Mouse (Mus musculus) Muller cell, postnatal 12 days (primary cell): ENCODE measurements around the gene Cep104.

Source experiments
- DNase-seq: peaks from one replicate; pipeline ENCODE4 v3.0.0-alpha.2; 2015; ENCODE audit errors: inconsistent ontology term

Gene Cep104

GRCm38 (mm10) chr4:153974431-153975291, at the start of gene Cep104, which contains the start of gene Dffb:
Gene Cep104, plus strand, starts transcription at chr4:153975194.
Gene Dffb, minus strand, starts transcription at chr4:153975126.
- DNase-seq = peak; percentile 94

DNA sequence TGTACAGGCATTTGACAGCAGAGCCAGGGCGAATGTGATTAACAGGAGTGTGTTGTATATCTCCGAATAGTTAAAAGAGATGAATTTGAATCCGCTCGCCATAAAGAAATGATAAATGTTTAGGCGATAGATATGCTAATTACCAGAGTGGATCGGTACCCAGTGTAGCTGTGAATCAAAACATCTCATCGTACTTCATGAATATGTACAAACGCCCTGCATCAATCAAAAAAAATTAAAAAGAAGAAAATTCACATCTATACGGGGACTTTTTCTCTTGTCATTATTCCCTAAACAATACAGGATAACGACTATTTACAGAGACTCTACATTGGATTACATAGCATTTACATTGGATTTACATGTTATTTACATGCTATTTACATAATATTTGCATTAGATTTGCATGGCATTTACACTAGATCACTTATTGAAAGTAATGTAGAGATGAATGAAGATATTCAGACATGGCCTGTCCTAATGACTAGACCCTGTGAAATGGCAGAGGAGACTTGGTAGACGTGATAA, 46.2 kb upstream of the Cep104 start:
- DNase-seq = no peak

DNA sequence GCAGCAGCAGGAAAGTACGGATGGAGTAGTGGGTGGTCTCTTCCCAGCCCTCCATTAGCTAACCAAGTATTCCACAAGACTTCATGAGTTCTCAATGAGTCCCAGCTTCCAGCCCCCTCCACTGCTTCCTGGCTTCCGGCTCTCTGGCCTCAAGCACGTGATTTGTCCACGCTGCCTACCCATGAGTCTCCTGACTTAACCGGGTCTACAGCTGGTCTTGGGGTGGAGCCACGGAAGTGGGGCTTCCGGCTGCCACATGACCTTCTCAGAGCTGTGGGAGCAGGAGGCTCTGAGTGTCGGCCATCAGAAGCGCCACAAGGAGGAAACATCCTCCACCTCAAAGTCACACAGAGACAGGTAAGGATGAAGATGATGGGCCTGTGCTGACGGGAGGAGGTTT, 45.6 kb upstream of the Cep104 start:
- no peak for DNase-seq

GRCm38 (mm10) chr4:153929921-153930320, 45.1 kb upstream of the Cep104 start:
- no peak for DNase-seq

DNA sequence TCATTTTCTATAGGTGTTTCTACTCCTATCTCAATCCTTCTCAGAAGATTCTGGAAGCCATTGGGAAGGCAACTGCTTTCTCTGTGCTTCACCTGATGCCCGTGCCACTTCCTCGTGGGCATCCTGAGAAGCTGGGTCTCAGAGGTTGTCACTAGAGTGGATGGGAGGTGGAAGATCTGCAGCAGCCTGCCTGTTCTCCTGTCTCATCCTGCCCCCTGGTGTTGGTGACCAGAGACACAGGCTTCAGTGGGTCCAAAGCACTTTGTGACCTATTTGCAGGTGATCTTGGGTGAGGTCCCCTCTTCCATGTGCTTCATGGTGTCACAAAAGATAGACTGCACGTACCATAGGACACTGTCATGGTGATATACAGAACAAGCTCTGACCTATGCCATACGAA, 31.8 kb upstream of the Cep104 start:
- peak; percentile 14 for DNase-seq

GRCm38 (mm10) chr4:153944261-153944660, 30.7 kb upstream of the Cep104 start:
- DNase-seq = no peak

- DNase-seq = no peak
These were observed 29.3 kb upstream of the Cep104 start for GRCm38 (mm10) chr4:153945741-153946140.

DNA sequence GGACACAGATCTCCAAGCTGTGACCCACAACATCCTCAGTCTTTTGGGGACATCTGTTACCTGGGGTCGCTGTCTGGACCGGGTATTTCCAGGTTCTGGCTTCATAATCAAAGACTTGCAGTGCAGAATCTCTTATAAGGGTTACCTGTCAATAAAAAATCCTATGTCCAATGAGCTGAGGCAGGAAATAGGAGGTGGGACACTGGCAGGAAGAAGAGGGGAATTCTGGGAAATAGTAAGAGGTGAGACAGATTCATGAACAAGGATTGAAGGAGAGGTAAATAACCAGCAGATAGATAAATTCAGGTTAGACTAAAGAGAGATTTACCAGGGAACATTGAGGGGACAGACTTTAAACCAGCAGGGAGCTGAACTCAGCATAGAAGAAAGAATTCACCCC, 24.6 kb upstream of the Cep104 start:
- no peak for DNase-seq

GRCm38 (mm10) chr4:153951150-153951549, 23.8 kb upstream of the Cep104 start:
- DNase-seq = no peak

DNA sequence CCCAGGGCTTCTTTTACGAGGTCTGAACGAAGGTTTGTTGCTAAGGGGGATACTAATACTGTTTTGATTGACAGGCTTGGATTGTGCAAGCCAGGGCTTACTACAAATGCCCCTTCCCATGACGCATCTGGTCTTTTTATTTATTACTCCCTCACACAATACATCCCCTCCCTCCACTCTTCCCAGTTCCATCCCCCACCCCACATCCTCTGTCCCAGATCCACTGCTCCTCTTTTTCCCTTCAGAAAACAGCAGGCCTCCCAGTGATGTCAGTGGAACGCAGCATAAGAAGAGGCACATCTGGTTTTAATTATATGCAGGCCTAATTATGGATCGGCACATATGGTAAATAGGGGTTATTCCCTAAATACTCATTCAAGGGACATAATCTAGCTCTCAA, 23.3 kb upstream of the Cep104 start:
- no peak for DNase-seq

DNA sequence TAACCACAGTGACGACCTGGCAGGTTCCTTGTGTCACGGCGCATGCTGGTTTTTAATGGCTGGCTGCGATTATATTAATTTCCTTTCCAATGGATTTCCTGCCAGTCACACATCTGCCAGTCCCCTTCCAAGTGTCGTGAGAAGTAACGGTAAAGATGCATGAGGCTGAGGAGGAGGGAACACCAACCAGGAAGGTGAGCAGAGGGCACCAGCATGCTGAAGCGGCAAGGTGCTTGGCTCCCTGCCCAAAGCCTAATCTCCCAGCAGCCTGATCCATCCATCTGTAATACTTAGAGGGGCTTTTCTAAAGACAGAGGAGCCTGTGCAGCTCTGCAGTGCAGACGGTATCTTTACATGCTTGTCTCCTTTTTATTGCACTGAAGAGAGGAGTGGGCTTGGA, 19.3 kb upstream of the Cep104 start:
- no peak for DNase-seq

DNA sequence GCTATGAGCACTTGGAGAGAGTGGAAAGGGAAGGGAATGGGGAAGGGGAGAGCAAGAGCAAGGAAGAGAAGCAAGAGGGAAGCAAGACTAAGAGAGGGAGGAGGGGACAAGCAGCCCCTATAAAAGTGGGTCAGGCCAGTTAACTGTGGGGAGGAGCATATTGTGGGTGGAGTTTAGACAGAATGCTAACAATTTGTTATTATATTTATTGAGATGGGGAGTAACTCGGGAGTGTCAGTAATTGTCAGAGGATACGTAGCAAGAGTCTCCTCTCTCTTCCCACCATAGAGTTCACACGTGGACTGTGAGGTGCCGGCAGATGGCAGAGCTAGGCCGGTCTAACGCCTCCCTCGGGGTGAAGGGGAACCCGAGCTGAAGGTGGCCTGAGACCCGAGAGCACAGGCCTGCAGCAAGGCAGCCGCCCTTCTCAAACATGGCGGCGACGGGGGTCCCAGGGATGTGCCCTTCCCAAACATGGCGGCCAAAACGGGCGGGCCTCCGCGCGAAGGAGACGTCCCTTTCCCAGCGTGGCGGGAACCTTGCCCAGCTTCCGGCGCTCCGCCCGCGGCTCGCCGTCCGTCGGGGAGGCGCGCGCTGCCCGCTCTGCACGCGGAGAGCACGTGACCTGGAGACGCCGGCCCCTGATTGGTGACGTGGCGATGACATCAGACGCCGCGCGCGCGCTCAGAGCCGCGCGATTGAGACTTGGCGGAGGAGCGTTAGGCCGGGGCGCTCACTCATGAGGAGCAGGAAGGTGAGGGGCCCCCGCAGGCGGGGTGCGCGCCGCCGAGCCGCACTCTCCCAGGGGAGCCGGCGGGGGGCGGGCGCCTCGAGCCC, 18.2 kb upstream of the Cep104 start, which contains the start of gene A430005L14Rik:
Gene A430005L14Rik (plus strand): TSS at position 669 of the 837 bp plus-strand sequence.
- DNase-seq = peak; percentile 98

- DNase-seq = no peak
These were observed 17.3 kb upstream of the Cep104 start for GRCm38 (mm10) chr4:153957444-153958250.

DNA sequence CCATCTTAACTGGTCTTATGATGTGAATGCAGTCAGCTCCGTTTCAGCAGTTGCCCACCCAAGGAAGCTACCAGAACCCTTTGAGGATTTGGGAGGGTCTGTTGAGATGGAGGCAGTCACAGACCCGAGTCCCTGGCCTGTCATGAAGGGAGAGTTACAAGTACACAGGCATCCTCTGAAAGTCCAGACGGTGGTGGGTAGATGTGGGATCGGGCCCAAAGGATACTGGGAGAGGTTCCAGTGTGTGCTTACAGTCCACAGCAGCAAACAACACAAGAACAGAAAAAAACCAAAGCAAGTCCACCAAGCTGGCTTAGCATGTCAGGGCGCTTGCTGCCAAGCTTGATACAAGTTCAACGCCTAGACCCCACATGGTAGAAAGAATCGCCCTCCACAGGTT, 12.4 kb upstream of the Cep104 start:
- no peak for DNase-seq

- DNase-seq = no peak
These were observed 8.3 kb upstream of the Cep104 start for GRCm38 (mm10) chr4:153966651-153967050.

DNA sequence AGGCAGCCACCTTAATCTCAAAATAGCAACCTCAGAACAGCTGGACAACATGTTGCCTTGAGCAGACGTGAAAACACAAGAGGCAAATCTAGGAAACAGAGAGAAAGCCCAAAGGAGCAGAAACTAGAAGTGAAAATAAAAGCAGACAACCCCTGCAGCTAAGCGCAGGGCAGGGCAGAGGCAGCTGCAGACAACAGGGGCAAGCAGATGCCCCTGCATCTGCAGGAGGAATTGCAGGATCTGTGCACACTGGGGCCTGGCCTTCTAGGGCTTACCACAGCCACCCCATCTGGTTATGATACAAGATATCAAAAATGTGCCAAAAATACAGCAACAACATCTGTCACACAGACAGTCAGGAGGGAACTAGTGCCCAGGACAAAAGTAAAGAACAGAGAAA, 7.4 kb upstream of the Cep104 start:
- DNase-seq = no peak

DNA sequence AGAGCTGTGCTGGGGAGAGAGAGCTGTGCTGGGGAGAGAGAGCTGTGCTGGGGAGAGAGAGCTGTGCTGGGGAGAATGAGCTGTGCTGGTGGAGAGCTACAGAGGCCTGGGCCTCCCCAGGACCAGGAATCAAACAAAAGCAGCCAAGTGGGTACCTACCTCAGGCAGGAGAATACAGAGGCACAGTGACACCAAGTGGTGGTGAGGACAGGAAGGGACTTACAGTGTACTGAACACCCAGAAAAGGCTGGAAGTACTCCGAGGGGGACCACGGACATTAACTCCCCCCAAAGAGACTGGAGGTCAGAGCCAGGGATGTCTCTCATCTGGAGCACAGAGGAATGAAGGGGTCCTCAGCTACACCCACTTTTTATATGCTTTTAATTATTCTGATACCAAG, 6.9 kb upstream of the Cep104 start:
- DNase-seq = no peak

DNA sequence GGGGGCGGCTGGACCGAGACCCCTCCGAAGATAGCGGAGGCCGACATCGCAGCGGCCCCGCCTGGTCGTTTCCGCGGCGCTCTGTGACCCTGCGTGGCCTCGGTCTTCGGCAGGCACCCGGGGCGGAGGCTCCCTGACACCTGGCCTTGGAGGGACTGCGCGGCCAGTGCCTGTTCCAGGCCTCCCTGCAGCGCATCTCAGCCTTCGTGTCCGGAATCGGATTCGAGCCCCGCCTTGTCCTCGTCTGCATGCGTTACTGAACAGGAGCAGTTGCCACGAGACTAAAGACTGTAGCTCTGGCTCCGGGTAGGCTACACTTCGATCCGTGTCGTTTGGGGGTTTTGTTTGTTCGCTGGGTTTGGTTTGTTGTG, 283 bp downstream of the Cep104 start:
- no peak for DNase-seq

GRCm38 (mm10) chr4:153975768-153976167, 774 bp downstream of the Cep104 start:
- peak; percentile 10 for DNase-seq

GRCm38 (mm10) chr4:153979243-153979642, 4.2 kb downstream of the Cep104 start:
- DNase-seq = no peak

GRCm38 (mm10) chr4:153980470-153980869, 5.5 kb downstream of the Cep104 start:
- peak; percentile 7 for DNase-seq

DNA sequence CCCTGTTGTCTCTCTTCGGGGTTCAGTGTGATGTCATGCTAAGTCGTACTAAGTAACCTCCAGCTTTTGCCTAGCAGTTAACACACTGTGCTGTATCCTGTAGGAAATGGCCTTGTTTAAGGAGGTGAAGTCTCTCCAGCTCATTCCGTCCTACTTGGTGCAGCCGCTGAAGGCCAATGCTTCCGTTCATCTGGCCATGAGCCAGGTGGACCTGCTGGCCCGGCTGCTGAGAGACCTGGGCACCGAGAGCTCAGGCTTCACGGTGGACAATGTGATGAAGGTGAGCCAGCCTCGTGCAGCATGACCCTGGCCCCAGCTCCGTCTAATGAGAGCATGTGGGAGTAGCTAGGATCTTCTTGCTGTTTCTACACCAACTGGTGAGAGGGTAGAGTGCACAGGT, 17.7 kb downstream of the Cep104 start:
- no peak for DNase-seq
